Mouse (Mus musculus): ENCODE data around the gene Olfr1134.

DNA sequence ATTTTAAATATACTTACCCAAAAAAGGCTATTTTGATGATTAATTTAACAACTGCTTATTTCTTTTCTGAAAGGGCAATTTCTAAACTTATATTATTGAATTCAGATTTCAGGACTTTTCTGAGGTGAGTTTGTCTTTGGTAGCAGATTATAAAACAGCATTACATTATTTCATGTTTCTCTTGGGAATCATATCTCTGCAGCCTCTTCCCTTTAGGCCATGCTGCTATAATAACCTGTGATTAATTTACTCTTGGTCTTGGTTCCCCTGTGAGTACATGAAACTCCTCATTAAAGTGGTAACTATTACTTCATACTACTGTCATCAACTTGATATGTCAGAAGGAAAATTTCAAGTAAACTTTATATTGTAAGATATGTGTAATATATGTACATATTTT lies 20.8 kb downstream of the Olfr1134 start, which contains the start of gene Olfr1132:
- TF ChIP-seq CHD2 (IDR thresholded peaks at IDR 0.05; ENCODE audit: low read depth, low read length) (no peak), ZNF384 (IDR thresholded peaks at IDR 0.05; ENCODE audit: low read depth, low read length) (no peak), ZC3H11A (IDR thresholded peaks at IDR 0.05; ENCODE audit: borderline replicate concordance, low read depth, low read length) (no peak)
